Mouse (Mus musculus): ENCODE measurements around the gene Ncoa7. TPM values are rescaled to one million over a fixed set of nuclear protein-coding genes. Genes with fewer than 3 reads are reported as not detected.
"Not testable (repeated sequence)": the region's sequence is repeated elsewhere in the genome, so short reads cannot be mapped to it uniquely, and the experiment has no call there.

The Ncoa7 gene
- polyA plus RNA-seq, 1 experiment from 2014 or later = 7.4 TPM

DNA sequence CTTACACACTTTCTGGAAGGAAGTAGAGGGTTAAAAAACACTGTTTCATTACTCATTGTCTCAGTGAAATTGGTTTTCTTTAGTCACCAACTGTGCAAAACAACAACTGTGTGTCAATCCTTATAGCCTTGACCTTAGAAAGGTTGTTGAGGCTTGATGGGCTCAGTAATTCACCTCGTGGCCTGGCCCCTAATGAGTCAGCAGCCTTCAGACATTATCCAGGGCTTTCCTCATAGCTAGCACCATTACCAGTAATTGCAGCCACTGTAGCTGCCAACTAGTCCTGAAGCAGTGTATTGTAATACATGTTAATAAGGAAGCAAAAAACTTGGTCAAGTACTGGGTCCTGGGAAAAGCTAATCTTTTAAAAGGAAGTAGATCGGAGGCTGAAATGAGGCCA is 125.1 kb downstream of the Ncoa7 start:
- no peak overlapping the region for H3K4me2 ChIP-seq (ENCODE audit: low read depth)
- WGBS = 79% methylated on average over 2 of the region's 2 CpGs
- no peaks in the 10 kb centered on the region for H3K9me3 ChIP-seq (ENCODE audit: control insufficient read depth, low read length)
- H3K27ac ChIP-seq (ENCODE audit: low read depth, low read length) = no peak overlapping the region
- H3K27me3 ChIP-seq (ENCODE audit: control insufficient read depth, insufficient read depth, low read length) = no peaks in the 10 kb centered on the region
- DNase-seq (ENCODE audit: low spot score) (no peak), ATAC-seq (ENCODE audit: insufficient read depth, low FRiP score, low TSS enrichment) (no peak)
- H3K4me3 ChIP-seq (ENCODE audit: low read depth, low read length) = no peak overlapping the region
- H3K9ac ChIP-seq (ENCODE audit: low read length) = no peak overlapping the region
- H3K36me3 ChIP-seq (ENCODE audit: control insufficient read depth, insufficient read depth, low read length) = no peaks in the 10 kb centered on the region
- H3K4me1 ChIP-seq (ENCODE audit: control insufficient read depth, insufficient read depth, low read length) = no peaks in the 10 kb centered on the region

DNA sequence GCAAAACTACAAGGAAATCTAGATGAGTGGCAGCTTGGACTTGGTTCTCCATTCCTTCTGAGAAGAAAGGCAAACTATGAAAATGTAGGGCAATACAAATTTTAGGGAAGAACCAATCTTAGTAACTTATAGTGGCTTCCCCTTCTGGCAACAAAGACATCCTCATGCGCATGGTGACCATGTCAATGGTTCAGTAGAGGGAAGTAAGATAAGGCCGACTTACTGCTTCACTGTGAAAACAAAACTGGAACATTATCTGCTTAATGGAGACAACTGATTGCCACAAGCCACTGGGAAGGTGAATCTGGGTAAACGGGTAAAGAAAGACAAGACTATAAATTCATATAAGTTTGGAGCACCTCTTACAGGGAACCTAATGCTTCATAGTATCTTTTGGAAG is 128.3 kb downstream of the Ncoa7 start:
- Histone ChIP-seq H3K4me3 (ENCODE audit: low read depth, low read length) (no peak overlapping the region), H3K36me3 (ENCODE audit: control insufficient read depth, insufficient read depth, low read length) (no peaks in the 10 kb centered on the region), H3K27me3 (ENCODE audit: control insufficient read depth, insufficient read depth, low read length) (no peaks in the 10 kb centered on the region), H3K4me2 (ENCODE audit: low read depth) (no peak overlapping the region), H3K27ac (ENCODE audit: low read depth, low read length) (no peak overlapping the region), H3K9me3 (ENCODE audit: control insufficient read depth, low read length) (no peaks in the 10 kb centered on the region), H3K4me1 (ENCODE audit: control insufficient read depth, insufficient read depth, low read length) (no peaks in the 10 kb centered on the region), H3K9ac (ENCODE audit: low read length) (no peak overlapping the region)
- 94% methylated on average over 3 of the region's 3 CpGs for WGBS
- no peak for ATAC-seq (ENCODE audit: insufficient read depth, low FRiP score, low TSS enrichment)
- DNase-seq (ENCODE audit: low spot score) = no peak

DNA sequence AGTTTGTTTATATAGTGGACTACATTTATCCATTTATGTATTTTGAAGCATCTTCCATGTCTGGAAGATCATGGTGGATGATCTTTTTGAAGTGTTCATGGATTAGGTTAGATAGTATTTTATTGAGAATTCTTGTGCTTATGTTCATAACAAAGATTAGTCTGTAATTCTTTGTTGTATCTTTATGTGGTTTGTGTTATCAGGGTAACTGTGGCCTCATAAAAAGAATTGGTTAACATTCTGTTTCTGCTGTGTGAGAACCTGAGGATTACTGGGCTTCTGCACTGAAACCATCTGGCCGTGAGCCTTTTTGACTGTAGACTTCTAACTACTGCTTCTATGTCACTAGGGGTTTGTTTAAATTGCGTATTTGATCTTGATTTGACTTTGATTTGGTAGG is 136.5 kb downstream of the Ncoa7 start:
- DNase-seq (ENCODE audit: low spot score) = no peak
- Histone ChIP-seq H3K27me3 (ENCODE audit: control insufficient read depth, insufficient read depth, low read length) (no peaks in the 10 kb centered on the region), H3K4me3 (ENCODE audit: low read depth, low read length) (no peak overlapping the region), H3K4me2 (ENCODE audit: low read depth) (no peak overlapping the region), H3K27ac (ENCODE audit: low read depth, low read length) (no peak overlapping the region), H3K36me3 (ENCODE audit: control insufficient read depth, insufficient read depth, low read length) (no peaks in the 10 kb centered on the region), H3K9me3 (ENCODE audit: control insufficient read depth, low read length) (no peaks in the 10 kb centered on the region), H3K4me1 (ENCODE audit: control insufficient read depth, insufficient read depth, low read length) (no peaks in the 10 kb centered on the region), H3K9ac (ENCODE audit: low read length) (no peak overlapping the region)
- WGBS = 92% methylated on average over 2 of the region's 2 CpGs
- ATAC-seq (ENCODE audit: insufficient read depth, low FRiP score, low TSS enrichment) = no peak

DNA sequence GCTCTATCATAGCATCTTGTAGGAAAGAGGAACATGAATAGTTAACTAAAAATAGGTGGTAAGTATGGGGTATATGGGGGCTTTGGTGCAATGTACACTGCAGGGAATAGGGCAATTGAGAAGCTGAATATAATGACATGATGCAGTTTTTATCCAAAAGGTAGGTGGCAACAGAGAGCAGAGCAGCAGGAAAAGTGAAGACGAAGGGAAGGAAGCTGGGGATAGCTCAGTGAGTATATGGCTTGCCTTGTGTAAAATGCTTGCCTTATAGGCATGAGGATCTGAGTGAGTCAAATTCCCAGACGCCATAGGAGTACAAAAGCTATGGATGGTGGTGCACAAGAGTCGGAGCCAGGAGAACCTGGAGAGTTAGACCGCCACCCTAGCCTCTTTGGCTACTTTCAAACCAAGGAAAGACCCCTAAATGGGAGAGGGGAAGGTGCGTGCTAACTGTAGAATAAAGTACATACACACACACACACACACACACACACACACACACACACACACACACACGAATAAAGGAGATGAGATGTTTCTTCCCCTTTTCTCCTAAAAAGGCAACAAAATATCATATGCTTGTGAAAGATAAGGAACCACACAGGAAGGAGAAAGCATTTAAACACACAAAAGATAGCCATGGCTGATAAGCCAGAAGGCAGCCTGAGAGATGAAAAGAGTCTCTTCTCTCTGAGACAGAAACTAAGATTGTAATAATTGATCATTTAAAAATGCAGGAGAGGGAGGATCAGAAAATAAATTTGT is 142.4 kb downstream of the Ncoa7 start:
- Histone ChIP-seq H3K4me3 (ENCODE audit: low read depth, low read length) (no peak overlapping the region), H3K9ac (ENCODE audit: low read length) (no peak overlapping the region), H3K27me3 (ENCODE audit: control insufficient read depth, insufficient read depth, low read length) (no peaks in the 10 kb centered on the region), H3K36me3 (ENCODE audit: control insufficient read depth, insufficient read depth, low read length) (no peaks in the 10 kb centered on the region), H3K4me1 (ENCODE audit: control insufficient read depth, insufficient read depth, low read length) (no peaks in the 10 kb centered on the region), H3K4me2 (ENCODE audit: low read depth) (no peak overlapping the region), H3K27ac (ENCODE audit: low read depth, low read length) (no peak overlapping the region), H3K9me3 (ENCODE audit: control insufficient read depth, low read length) (no peaks in the 10 kb centered on the region)
- DNase-seq (ENCODE audit: low spot score) (no peak), ATAC-seq (ENCODE audit: insufficient read depth, low FRiP score, low TSS enrichment) (no peak)
- 91% methylated on average over 6 of the region's 6 CpGs for WGBS

DNA sequence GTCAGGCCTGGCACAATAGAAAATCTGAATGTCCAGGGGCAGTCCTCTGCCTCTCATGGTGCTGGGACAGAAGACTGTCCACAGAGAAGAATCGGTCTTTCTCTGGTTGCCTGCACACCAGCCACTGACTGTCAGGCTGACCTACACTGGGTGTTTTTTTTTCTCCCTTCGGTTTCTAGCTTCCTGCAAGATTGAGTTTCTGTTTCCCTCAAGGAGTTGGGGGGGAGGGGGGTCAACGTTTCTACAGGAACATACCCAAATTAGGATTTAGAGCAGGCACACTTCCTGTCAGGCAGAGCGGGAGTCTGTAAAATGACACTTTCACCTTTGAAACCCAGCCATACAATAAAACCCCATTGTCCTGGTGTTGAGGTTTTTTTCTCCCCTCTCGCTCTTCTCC is 147.5 kb downstream of the Ncoa7 start:
- DNase-seq (ENCODE audit: low spot score) = peak; percentile 38
- no peak overlapping the region for H3K27ac ChIP-seq (ENCODE audit: low read depth, low read length)

DNA sequence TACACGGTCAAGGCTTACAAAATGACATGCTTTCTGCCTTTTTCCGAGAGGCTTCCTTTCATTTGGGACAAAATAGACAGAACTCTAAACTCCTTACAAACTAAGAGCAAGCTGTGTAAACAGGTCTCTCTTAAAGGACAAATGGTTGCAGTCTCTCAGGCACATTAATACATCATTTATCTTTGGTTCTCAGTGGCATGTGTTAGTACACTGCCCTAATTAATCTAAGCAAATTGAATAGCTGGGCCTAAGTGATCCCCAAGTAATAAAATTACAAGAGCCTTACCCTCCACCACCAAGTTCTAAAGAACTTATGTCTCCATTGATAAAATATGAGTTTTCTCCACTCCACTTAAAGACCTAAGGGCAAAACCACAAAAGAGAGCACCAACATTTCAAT is 155.4 kb downstream of the Ncoa7 start:
- Histone ChIP-seq H3K36me3 (ENCODE audit: control insufficient read depth, insufficient read depth, low read length) (no peaks in the 10 kb centered on the region), H3K9me3 (ENCODE audit: control insufficient read depth, low read length) (no peaks in the 10 kb centered on the region), H3K27ac (ENCODE audit: low read depth, low read length) (no peak overlapping the region), H3K9ac (ENCODE audit: low read length) (no peak overlapping the region), H3K4me1 (ENCODE audit: control insufficient read depth, insufficient read depth, low read length) (no peaks in the 10 kb centered on the region), H3K4me2 (ENCODE audit: low read depth) (no peak overlapping the region), H3K27me3 (ENCODE audit: control insufficient read depth, insufficient read depth, low read length) (no peaks in the 10 kb centered on the region), H3K4me3 (ENCODE audit: low read depth, low read length) (no peak overlapping the region)
- ATAC-seq (ENCODE audit: insufficient read depth, low FRiP score, low TSS enrichment) (peak; percentile 59), DNase-seq (ENCODE audit: low spot score) (peak; percentile 18)
- 19% methylated on average over 2 of the region's 2 CpGs for WGBS

More for the DNA sequence above, 147.5 kb downstream of the Ncoa7 start:
- H3K4me1 ChIP-seq (ENCODE audit: control insufficient read depth, insufficient read depth, low read length) = no peaks in the 10 kb centered on the region
- H3K36me3 ChIP-seq (ENCODE audit: control insufficient read depth, insufficient read depth, low read length) = no peaks in the 10 kb centered on the region
- no peak for ATAC-seq (ENCODE audit: insufficient read depth, low FRiP score, low TSS enrichment)
- no peak overlapping the region for H3K4me3 ChIP-seq (ENCODE audit: low read depth, low read length)
- H3K4me2 ChIP-seq (ENCODE audit: low read depth) = no peak overlapping the region
- H3K9me3 ChIP-seq (ENCODE audit: control insufficient read depth, low read length) = no peaks in the 10 kb centered on the region
- no peaks in the 10 kb centered on the region for H3K27me3 ChIP-seq (ENCODE audit: control insufficient read depth, insufficient read depth, low read length)
- WGBS = 7% methylated on average over 5 of the region's 5 CpGs
- no peak overlapping the region for H3K9ac ChIP-seq (ENCODE audit: low read length)

DNA sequence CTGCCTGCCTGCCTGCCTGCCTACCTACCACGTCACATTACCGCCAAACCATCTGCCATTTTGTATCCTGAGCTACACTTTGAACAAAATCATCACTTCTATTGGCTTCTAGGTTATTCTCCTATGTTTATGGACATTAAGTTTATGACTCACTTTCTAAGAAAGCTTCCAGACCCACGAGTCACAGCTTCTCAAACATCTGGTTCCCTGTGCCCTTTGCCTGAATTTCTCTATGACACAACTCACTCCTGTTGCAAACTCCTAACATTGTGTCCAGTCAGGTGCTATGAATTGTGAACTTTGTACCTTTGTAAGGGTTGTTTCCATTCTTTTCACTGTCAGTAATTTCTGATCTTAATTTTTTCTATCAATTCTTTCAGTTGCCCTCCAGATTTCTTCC is 164.9 kb downstream of the Ncoa7 start:
- Histone ChIP-seq H3K4me1 (ENCODE audit: control insufficient read depth, insufficient read depth, low read length) (no peaks in the 10 kb centered on the region), H3K27me3 (ENCODE audit: control insufficient read depth, insufficient read depth, low read length) (no peaks in the 10 kb centered on the region), H3K9me3 (ENCODE audit: control insufficient read depth, low read length) (no peaks in the 10 kb centered on the region), H3K4me2 (ENCODE audit: low read depth) (no peak overlapping the region), H3K27ac (ENCODE audit: low read depth, low read length) (no peak overlapping the region), H3K4me3 (ENCODE audit: low read depth, low read length) (no peak overlapping the region), H3K9ac (ENCODE audit: low read length) (no peak overlapping the region), H3K36me3 (ENCODE audit: control insufficient read depth, insufficient read depth, low read length) (no peaks in the 10 kb centered on the region)
- 91% methylated on average over 3 of the region's 3 CpGs for WGBS
- no peak for DNase-seq (ENCODE audit: low spot score)
- no peak for ATAC-seq (ENCODE audit: insufficient read depth, low FRiP score, low TSS enrichment)

DNA sequence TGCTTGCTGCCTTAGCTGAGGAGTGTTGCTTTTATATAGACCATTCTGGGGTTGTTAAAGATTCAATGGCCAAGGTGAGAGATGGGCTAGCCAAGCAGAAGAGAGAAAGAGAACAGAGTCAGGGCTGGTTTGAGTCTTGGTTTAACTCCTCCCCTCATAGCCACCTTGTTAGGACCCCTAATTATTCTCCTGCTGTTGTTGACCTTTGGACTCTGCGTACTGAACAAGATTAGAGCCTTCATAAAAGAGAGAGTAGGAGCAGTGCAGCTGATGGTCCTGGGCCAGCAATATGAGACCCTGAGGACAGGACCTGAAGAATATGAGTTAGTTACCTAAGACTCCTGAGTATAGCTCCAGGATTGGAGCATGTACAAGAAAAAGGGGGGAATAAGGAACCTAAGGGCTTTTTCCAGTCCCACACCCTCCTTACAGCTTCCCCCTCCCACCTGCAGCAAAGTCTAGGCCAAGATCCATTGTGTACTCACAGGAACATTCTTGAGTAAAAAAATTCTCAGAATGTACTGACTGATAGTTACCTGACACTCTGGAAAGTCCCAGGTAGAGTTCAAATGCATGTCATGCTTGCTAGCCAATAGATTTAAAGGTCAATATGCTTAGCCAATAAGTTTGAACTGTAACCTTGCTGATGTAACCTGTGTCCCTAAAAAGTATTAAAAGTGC is 166.5 kb downstream of the Ncoa7 start:
- not testable (repeated sequence) for ATAC-seq (ENCODE audit: insufficient read depth, low FRiP score, low TSS enrichment); H3K4me1 ChIP-seq (ENCODE audit: control insufficient read depth, insufficient read depth, low read length); H3K27me3 ChIP-seq (ENCODE audit: control insufficient read depth, insufficient read depth, low read length); H3K27ac ChIP-seq (ENCODE audit: low read depth, low read length); H3K36me3 ChIP-seq (ENCODE audit: control insufficient read depth, insufficient read depth, low read length); H3K4me3 ChIP-seq (ENCODE audit: low read depth, low read length); H3K9me3 ChIP-seq (ENCODE audit: control insufficient read depth, low read length); H3K9ac ChIP-seq (ENCODE audit: low read length); H3K4me2 ChIP-seq (ENCODE audit: low read depth); DNase-seq (ENCODE audit: low spot score)
- WGBS = 76% methylated on average over 1 of the region's 1 CpGs

DNA sequence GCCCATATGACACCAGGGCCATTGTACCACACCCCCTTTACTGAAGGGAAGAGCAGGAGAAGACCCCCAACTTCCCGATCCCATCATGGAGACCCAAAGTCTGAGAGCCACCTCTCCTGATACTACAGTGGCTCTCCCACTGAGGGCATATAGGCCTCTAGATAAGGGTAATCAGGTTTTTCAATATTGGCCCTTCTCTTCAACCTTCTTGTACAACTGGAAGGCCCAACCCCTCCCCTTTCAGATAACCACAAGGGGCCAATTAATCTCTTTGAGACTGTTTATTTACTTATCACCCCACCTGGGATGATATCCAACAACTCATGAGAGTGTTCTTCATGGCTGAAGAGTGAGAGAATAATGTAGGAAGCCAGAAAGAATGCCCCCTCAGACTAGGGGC is 170.4 kb downstream of the Ncoa7 start:
- ATAC-seq (ENCODE audit: insufficient read depth, low FRiP score, low TSS enrichment) = no peak
- H3K4me3 ChIP-seq (ENCODE audit: low read depth, low read length) = no peak overlapping the region
- no peak overlapping the region for H3K27ac ChIP-seq (ENCODE audit: low read depth, low read length)
- H3K4me1 ChIP-seq (ENCODE audit: control insufficient read depth, insufficient read depth, low read length) = no peaks in the 10 kb centered on the region
- H3K9ac ChIP-seq (ENCODE audit: low read length) = no peak overlapping the region
- H3K9me3 ChIP-seq (ENCODE audit: control insufficient read depth, low read length) = no peaks in the 10 kb centered on the region
- 89% methylated on average over 1 of the region's 1 CpGs for WGBS
- no peaks in the 10 kb centered on the region for H3K27me3 ChIP-seq (ENCODE audit: control insufficient read depth, insufficient read depth, low read length)
- no peak overlapping the region for H3K4me2 ChIP-seq (ENCODE audit: low read depth)
- DNase-seq (ENCODE audit: low spot score) = no peak
- H3K36me3 ChIP-seq (ENCODE audit: control insufficient read depth, insufficient read depth, low read length) = no peaks in the 10 kb centered on the region
